Mouse (Mus musculus): ENCODE results near the gene Sec22a.

DNA sequence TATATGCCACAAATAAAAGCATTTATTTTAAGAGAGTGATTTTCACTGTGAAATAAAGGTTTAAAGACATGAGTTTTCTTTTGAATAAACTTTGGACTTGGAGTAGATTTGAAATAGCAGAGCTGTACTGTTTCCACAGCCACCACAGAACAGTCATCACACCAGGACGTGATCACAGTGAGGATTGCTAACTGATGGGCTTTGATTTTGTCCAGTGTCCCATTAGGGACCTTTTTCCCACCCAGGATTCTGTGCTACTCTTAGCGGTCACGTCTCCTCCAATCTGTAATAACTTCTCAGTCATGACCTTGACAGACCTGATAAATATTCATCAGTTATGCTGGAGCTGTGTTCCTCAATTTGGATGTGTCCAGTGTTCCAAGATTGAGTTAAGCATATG, 48.2 kb downstream of the Sec22a start:
- TF ChIP-seq CTCF (IDR thresholded peaks at IDR 0.05; ENCODE audit: borderline replicate concordance, insufficient read depth, low read length): no peak
- TF ChIP-seq POLR2A (IDR thresholded peaks at IDR 0.05; ENCODE audit: low read depth, low read length): no peak

Measured in embryonic fibroblast, embryonic 13.5 days (primary cell).